Mouse (Mus musculus) adrenal gland, adult 8-10 months (tissue): ENCODE data around the gene Nln. TPM values are rescaled to one million over a fixed set of nuclear protein-coding genes. Genes with fewer than 3 reads are reported as not detected.

ENCODE experiments used
- DNase-seq: peaks from one replicate; pipeline ENCODE4 v3.0.0; 2022
- total RNA-seq, 4 experiments: library from RNA; stranded (reverse); gene quantifications; 2 replicates each; pipeline ENCODE4 v1.2.4; 2022

The Nln gene
- total RNA-seq, result 10 to 100 TPM; 14.4 to 19.6 (median 16.5) TPM

- DNase-seq, result peak; percentile 83
These were observed at the start of gene Nln, which contains the start of gene Sgtb for GRCm38 (mm10) chr13:104109288-104109815. Gene Nln (minus strand): TSS chr13:104109614. Gene Sgtb (plus strand): TSS chr13:104109741.

- DNase-seq, result no peak
These were observed 46.3 kb upstream of the Nln start for GRCm38 (mm10) chr13:104155686-104156085.

- no peak for DNase-seq
These were observed 45.7 kb upstream of the Nln start for GRCm38 (mm10) chr13:104155106-104155505.

- DNase-seq, result no peak
These were observed 44.8 kb upstream of the Nln start for GRCm38 (mm10) chr13:104154180-104154579.

GRCm38 (mm10) chr13:104145646-104146045 is 36.2 kb upstream of the Nln start:
- peak; percentile 9 for DNase-seq

- DNase-seq, result no peak
These were observed 35.5 kb upstream of the Nln start for GRCm38 (mm10) chr13:104144871-104145270.

GRCm38 (mm10) chr13:104139369-104140209 is 30.2 kb upstream of the Nln start:
- DNase-seq, result peak; percentile 52

GRCm38 (mm10) chr13:104134510-104135085 is 25.2 kb upstream of the Nln start:
- no peak for DNase-seq

- no peak for DNase-seq
These were observed 23.1 kb upstream of the Nln start for GRCm38 (mm10) chr13:104132561-104132960.

GRCm38 (mm10) chr13:104123662-104124381 is 14.4 kb upstream of the Nln start:
- no peak for DNase-seq

GRCm38 (mm10) chr13:104122078-104122840 is 12.8 kb upstream of the Nln start:
- no peak for DNase-seq

- DNase-seq, result no peak
These were observed 5.4 kb upstream of the Nln start for GRCm38 (mm10) chr13:104114827-104115226.

GRCm38 (mm10) chr13:104113782-104114181 is 4.4 kb upstream of the Nln start:
- DNase-seq, result no peak

- DNase-seq, result no peak
These were observed 3.0 kb upstream of the Nln start for GRCm38 (mm10) chr13:104112266-104112900.

- no peak for DNase-seq
These were observed 1.1 kb upstream of the Nln start for GRCm38 (mm10) chr13:104110526-104110925.

- DNase-seq, result peak; percentile 62
These were observed 555 bp upstream of the Nln start for GRCm38 (mm10) chr13:104109816-104110521.

- no peak for DNase-seq
These were observed 645 bp downstream of the Nln start for GRCm38 (mm10) chr13:104108651-104109287.

GRCm38 (mm10) chr13:104101606-104102235 is 7.7 kb downstream of the Nln start:
- DNase-seq, result no peak

GRCm38 (mm10) chr13:104100416-104100815 is 9.0 kb downstream of the Nln start:
- DNase-seq, result no peak

GRCm38 (mm10) chr13:104097190-104097589 is 12.2 kb downstream of the Nln start:
- DNase-seq, result no peak
